Mouse (Mus musculus): ENCODE data around the gene Zan.

DNA sequence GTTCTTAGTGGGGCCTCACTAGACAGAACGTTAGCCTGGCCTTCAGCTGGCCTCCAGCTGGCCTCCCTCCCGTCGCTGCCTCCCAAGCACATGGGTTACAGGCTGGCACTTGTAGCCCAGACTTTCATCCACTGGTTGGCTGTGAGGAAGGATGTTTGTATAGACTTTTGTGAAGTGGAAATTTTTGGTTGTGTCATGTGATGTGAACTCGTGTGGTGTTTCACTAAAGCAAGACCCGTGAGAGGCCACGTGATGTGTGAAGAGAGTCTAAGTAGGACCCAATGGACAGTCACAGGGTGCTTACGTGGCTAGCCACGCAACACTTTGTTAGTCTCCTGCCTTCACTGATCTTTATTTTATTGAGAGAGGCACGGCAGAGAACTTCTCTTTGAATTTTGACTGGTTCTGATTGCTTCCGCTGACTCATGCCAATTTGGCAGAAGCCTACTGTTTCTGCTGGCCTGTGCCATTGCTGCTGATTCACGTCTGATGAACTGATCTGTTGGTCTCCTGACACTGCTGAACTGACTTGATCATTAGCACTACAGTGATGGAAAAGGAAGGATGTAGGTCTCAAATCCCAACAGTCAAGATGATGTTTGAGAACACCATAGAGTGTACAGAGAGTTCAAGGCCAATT is 36.5 kb downstream of the Zan start:
- no peak for TF ChIP-seq POLR2A (IDR thresholded peaks at IDR 0.05; ENCODE audit: extremely low read depth, insufficient read depth, low read length)
- TF ChIP-seq CTCF (IDR thresholded peaks at IDR 0.05; ENCODE audit: extremely low read depth, insufficient read depth, low read length) = no peak

All from cortical plate, adult 2 months (tissue).